Mouse (Mus musculus) ES-Bruce4 (cell line): ENCODE measurements around the gene Acvr1b. TPM values are rescaled to one million over a fixed set of nuclear protein-coding genes. Genes with fewer than 3 reads are reported as not detected.

Source experiments
- H3K27ac ChIP-seq: 2 replicates; pipeline ENCODE4 v1.5.1; 2012; ENCODE audit warnings: low read length, inconsistent platforms; ENCODE audit not compliant: insufficient read depth
- H3K27me3 ChIP-seq: 2 replicates; pipeline ENCODE4 v1.6.1; 2012; ENCODE audit warnings: mild to moderate bottlenecking, low read length, inconsistent platforms; ENCODE audit not compliant: control insufficient read depth, poor library complexity, insufficient read depth, severe bottlenecking
- H3K36me3 ChIP-seq: 2 replicates; pipeline ENCODE4 v1.6.1; 2012; ENCODE audit warnings: inconsistent platforms, mild to moderate bottlenecking, low read length, moderate library complexity; ENCODE audit not compliant: control insufficient read depth, poor library complexity, insufficient read depth, severe bottlenecking
- H3K4me1 ChIP-seq: one replicate; pipeline ENCODE4 v1.8.1; 2011; ENCODE audit warnings: low read length; ENCODE audit not compliant: control insufficient read depth, insufficient read depth
- H3K4me3 ChIP-seq: 2 replicates; pipeline ENCODE4 v1.5.1; 2011; ENCODE audit warnings: low read depth, mild to moderate bottlenecking, low read length
- H3K9ac ChIP-seq: 2 replicates; pipeline ENCODE4 v1.6.1; 2012; ENCODE audit warnings: low read depth, mild to moderate bottlenecking, inconsistent platforms; ENCODE audit not compliant: poor library complexity, severe bottlenecking
- H3K9me3 ChIP-seq: replicated peaks from 2 replicates; pipeline ENCODE4 v1.6.1; 2012; ENCODE audit warnings: mild to moderate bottlenecking, low read length, inconsistent platforms; ENCODE audit not compliant: control insufficient read depth, poor library complexity, insufficient read depth, severe bottlenecking
- CTCF ChIP-seq: IDR thresholded peaks from one replicate; pipeline ENCODE4 v1.8.1; 2011; ENCODE audit warnings: low read depth, low read length
- EP300 ChIP-seq: IDR thresholded peaks from 2 replicates; pipeline ENCODE4 v1.6.1; 2011; ENCODE audit warnings: low read depth, low read length; ENCODE audit not compliant: insufficient read depth
- POLR2A ChIP-seq: IDR thresholded peaks from one replicate; pipeline ENCODE4 v1.8.1; 2011; ENCODE audit warnings: low read length; ENCODE audit not compliant: insufficient read depth
- polyA plus RNA-seq: library from polyadenylated mRNA; stranded (reverse); fragments of >200 nt; gene quantifications from 2 replicates; pipeline ENCODE4 v1.2.4, GENCODE M21; 2011; ENCODE audit warnings: low read depth; ENCODE audit not compliant: missing spikeins, insufficient read depth, insufficient read length

Gene Acvr1b
- polyA plus RNA-seq, 1 experiment, result 27.7 TPM

- Histone ChIP-seq H3K9me3 (no peaks in the 10 kb centered on the region), H3K4me1 (peaks cover 8% of the 10 kb centered on the region), H3K4me3 (peak overlapping the region; percentile 21), H3K27ac (no peak overlapping the region), H3K9ac (0 out of 2 replicates have a peak overlapping the region, but pooled peaks have one; percentile 95), H3K36me3 (no peaks in the 10 kb centered on the region), H3K27me3 (peaks cover 3% of the 10 kb centered on the region; the same call in 1 of the 2 replicates)
- TF ChIP-seq POLR2A (no peak), CTCF (no peak)
These were observed 1.9 kb downstream of the Acvr1b start for GRCm38 (mm10) chr15:101175613-101176283.

GRCm38 (mm10) chr15:101176284-101176680 lies 2.4 kb downstream of the Acvr1b start:
- Histone ChIP-seq H3K27ac (no peak overlapping the region), H3K4me3 (no peak overlapping the region), H3K4me1 (peaks cover 9% of the 10 kb centered on the region), H3K36me3 (no peaks in the 10 kb centered on the region), H3K9ac (no peak overlapping the region), H3K9me3 (no peaks in the 10 kb centered on the region), H3K27me3 (peaks cover 3% of the 10 kb centered on the region; the same call in 1 of the 2 replicates)
- TF ChIP-seq POLR2A, result no peak
- TF ChIP-seq EP300, result no peak
- no peak for TF ChIP-seq CTCF

GRCm38 (mm10) chr15:101176795-101177691 lies 3.2 kb downstream of the Acvr1b start:
- TF ChIP-seq EP300 (no peak), POLR2A (no peak), CTCF (no peak)
- H3K36me3 ChIP-seq, result no peaks in the 10 kb centered on the region
- H3K27me3 ChIP-seq, result peaks cover 3% of the 10 kb centered on the region; the same call in 1 of the 2 replicates
- H3K27ac ChIP-seq, result no peak overlapping the region
- no peak overlapping the region for H3K9ac ChIP-seq
- H3K4me3 ChIP-seq, result no peak overlapping the region
- H3K4me1 ChIP-seq, result peaks cover 9% of the 10 kb centered on the region
- H3K9me3 ChIP-seq, result no peaks in the 10 kb centered on the region

GRCm38 (mm10) chr15:101180363-101181105 lies 6.7 kb downstream of the Acvr1b start:
- Histone ChIP-seq H3K4me3 (no peak overlapping the region), H3K9me3 (no peaks in the 10 kb centered on the region), H3K27ac (peak overlapping the region; percentile 20; the same call in 1 of the 2 replicates), H3K27me3 (no peaks in the 10 kb centered on the region), H3K4me1 (peaks cover 7% of the 10 kb centered on the region), H3K9ac (no peak overlapping the region), H3K36me3 (no peaks in the 10 kb centered on the region)
- TF ChIP-seq EP300 (no peak), CTCF (no peak), POLR2A (no peak)

GRCm38 (mm10) chr15:101181106-101181466 lies 7.2 kb downstream of the Acvr1b start:
- TF ChIP-seq EP300 (0 out of 2 replicates have a peak, but pooled peaks have one; percentile 43), POLR2A (no peak), CTCF (no peak)
- Histone ChIP-seq H3K9ac (no peak overlapping the region), H3K4me3 (no peak overlapping the region), H3K27me3 (no peaks in the 10 kb centered on the region), H3K9me3 (no peaks in the 10 kb centered on the region), H3K27ac (peak overlapping the region; percentile 48; the same call in 1 of the 2 replicates), H3K4me1 (peaks cover 7% of the 10 kb centered on the region), H3K36me3 (no peaks in the 10 kb centered on the region)
